Mouse (Mus musculus) spleen, adult 12 weeks (tissue): ENCODE data around the gene Myo10.

Experiments used
- DNase-seq: peaks from one replicate; pipeline ENCODE4 v3.0.0; 2022; ENCODE audit warnings: low spot score

Gene Myo10

GRCm38 (mm10) chr15:25803111-25803510 is 180.8 kb downstream of the Myo10 start:
- no peak for DNase-seq

GRCm38 (mm10) chr15:25805336-25806110 is 183.2 kb downstream of the Myo10 start:
- peak; percentile 29 for DNase-seq

- DNase-seq, result no peak
These were observed 184.0 kb downstream of the Myo10 start for GRCm38 (mm10) chr15:25806363-25806762.

- no peak for DNase-seq
These were observed 184.6 kb downstream of the Myo10 start for GRCm38 (mm10) chr15:25806878-25807277.

GRCm38 (mm10) chr15:25808677-25809460 is 186.5 kb downstream of the Myo10 start:
- no peak for DNase-seq

GRCm38 (mm10) chr15:25809669-25810068 is 187.3 kb downstream of the Myo10 start:
- no peak for DNase-seq

- peak; percentile 35 for DNase-seq
These were observed 189.5 kb downstream of the Myo10 start for GRCm38 (mm10) chr15:25811834-25812250.

GRCm38 (mm10) chr15:25812479-25812878 is 190.2 kb downstream of the Myo10 start:
- no peak for DNase-seq

- DNase-seq, result no peak
These were observed 192.2 kb downstream of the Myo10 start for GRCm38 (mm10) chr15:25814535-25814934.

- DNase-seq, result no peak
These were observed 194.9 kb downstream of the Myo10 start for GRCm38 (mm10) chr15:25817191-25817590.

GRCm38 (mm10) chr15:25821981-25822380 is 199.7 kb downstream of the Myo10 start:
- no peak for DNase-seq

- DNase-seq, result no peak
These were observed 200.3 kb downstream of the Myo10 start for GRCm38 (mm10) chr15:25822656-25823055.

GRCm38 (mm10) chr15:25826531-25826961 is 204.2 kb downstream of the Myo10 start:
- no peak for DNase-seq

- peak; percentile 44 for DNase-seq
These were observed 206.1 kb downstream of the Myo10 start for GRCm38 (mm10) chr15:25828464-25828863.

- no peak for DNase-seq
These were observed 208.1 kb downstream of the Myo10 start for GRCm38 (mm10) chr15:25830426-25830825.

GRCm38 (mm10) chr15:25834282-25834681 is 212.0 kb downstream of the Myo10 start:
- DNase-seq, result no peak

- DNase-seq, result no peak
These were observed 212.8 kb downstream of the Myo10 start for GRCm38 (mm10) chr15:25834920-25835674.

- DNase-seq, result no peak
These were observed 220.2 kb downstream of the Myo10 start for GRCm38 (mm10) chr15:25842462-25843085.

GRCm38 (mm10) chr15:25843086-25843991 is 221.0 kb downstream of the Myo10 start, which contains the start of gene Retreg1:
Gene Retreg1, plus strand, starts transcription at chr15:25843180.
- DNase-seq, result peak; percentile 70

GRCm38 (mm10) chr15:25844013-25844570 is 221.8 kb downstream of the Myo10 start:
- no peak for DNase-seq
